10 mouse cellular contexts compared by ENCODE assay signal in the genomic region with DNA sequence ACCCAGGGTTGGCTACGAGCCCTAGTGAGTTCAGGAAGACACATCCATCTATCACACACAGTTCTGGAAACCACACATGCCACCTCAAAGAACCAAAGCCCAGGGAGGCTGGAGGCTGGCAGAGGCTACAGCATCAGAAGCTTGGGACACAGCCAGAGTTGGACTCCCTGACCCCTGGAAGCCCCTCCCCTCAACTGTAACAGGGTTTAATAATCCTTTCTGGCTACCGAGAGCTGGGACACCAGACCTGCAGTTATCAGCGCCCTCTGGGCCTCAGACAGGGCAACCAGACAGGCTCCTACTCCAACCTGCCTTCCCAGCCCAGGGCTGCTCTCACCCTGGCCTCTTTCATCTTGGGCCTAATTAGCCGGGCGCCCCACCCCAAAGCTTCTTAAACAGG. TPM values are rescaled to one million over a fixed set of nuclear protein-coding genes. Genes with fewer than 3 reads are reported as not detected.
A peak's percentile ranks its signal among the peaks of the same experiment; 100 is the strongest.
DNase-seq lines count a peak whose midpoint lies in the region; ATAC-seq and TF ChIP-seq lines count a peak whose summit lies in the region.
"Had no signal": no experiment of that assay in that cellular context is flagged by ENCODE, and none has a peak within 500 bp of the region (broad histone marks: within the 10 kb centered on the region; RNA-seq: fewer than 3 reads in every experiment).

No protein-coding gene starts in this region.

- intact Hi-C loops in left cerebral cortex, adult 2 months (cut with DNase I), result loop anchor here (5.0 kb wide), 1 partner anchor 104 kb away; the partner anchor contains the start of gene Fibp

- H3K4me1 ChIP-seq in hindbrain, embryonic 10.5 days (replicated peaks), result peaks cover 38% of the 10 kb centered on the region
- peaks cover 19% of the 10 kb centered on the region for H3K4me1 ChIP-seq in hindbrain, embryonic 12.5 days
- H3K4me1 ChIP-seq in kidney, adult 2 months (ENCODE audit: control insufficient read depth, insufficient read depth, low read length), result peaks cover 17% of the 10 kb centered on the region; the same call in 1 of the 2 replicates
- peaks cover 36% of the 10 kb centered on the region for H3K4me1 ChIP-seq in liver, embryonic 15.5 days (replicated peaks)
- peaks cover 14% of the 10 kb centered on the region for H3K4me1 ChIP-seq in midbrain, embryonic 14.5 days (ENCODE audit: control insufficient read depth, insufficient read depth, low read length)

- TF ChIP-seq CTCF in Patski (IDR thresholded peaks at IDR 0.05), result no peak
- TF ChIP-seq CTCF in kidney, adult 2 months (conservative IDR thresholded peaks at IDR 0.05; ENCODE audit: insufficient read depth, insufficient read length, low read depth, low read length), result no peak
- TF ChIP-seq CTCF in left cerebral cortex, adult 2 months (IDR thresholded peaks at IDR 0.05), result no peak

- no peak overlapping the region for H3K9ac ChIP-seq in hindbrain, embryonic 12.5 days
- H3K9ac ChIP-seq in liver, embryonic 15.5 days, result no peak overlapping the region
- H3K9ac ChIP-seq in midbrain, embryonic 14.5 days (replicated peaks; ENCODE audit: low read length), result no peak overlapping the region

- peaks cover 12% of the 10 kb centered on the region; the same call in 1 of the 2 replicates for H3K36me3 ChIP-seq in hindbrain, embryonic 10.5 days
- H3K36me3 ChIP-seq in hindbrain, embryonic 12.5 days, result peaks cover 7% of the 10 kb centered on the region
- no peaks in the 10 kb centered on the region; the same call in 1 of the 2 replicates for H3K36me3 ChIP-seq in kidney, adult 2 months (ENCODE audit: control insufficient read depth, insufficient read depth, low read length)
- H3K36me3 ChIP-seq in liver, embryonic 15.5 days (replicated peaks), result peaks cover 13% of the 10 kb centered on the region
- peaks cover 10% of the 10 kb centered on the region for H3K36me3 ChIP-seq in midbrain, embryonic 14.5 days (ENCODE audit: control insufficient read depth, insufficient read depth, low read length)

- no peaks in the 10 kb centered on the region for H3K9me3 ChIP-seq in hindbrain, embryonic 10.5 days
- H3K9me3 ChIP-seq in hindbrain, embryonic 12.5 days (replicated peaks), result no peaks in the 10 kb centered on the region
- H3K9me3 ChIP-seq in liver, embryonic 15.5 days (replicated peaks), result no peaks in the 10 kb centered on the region
- H3K9me3 ChIP-seq in midbrain, embryonic 14.5 days (ENCODE audit: control insufficient read depth, low read length), result no peaks in the 10 kb centered on the region

- H3K4me2 ChIP-seq in hindbrain, embryonic 12.5 days (replicated peaks), result no peak overlapping the region
- H3K4me2 ChIP-seq in liver, embryonic 15.5 days, result peak overlapping the region; percentile 98; the same call in 1 of the 2 replicates
- no peak overlapping the region for H3K4me2 ChIP-seq in midbrain, embryonic 14.5 days (ENCODE audit: low read length)

- POLR2A ChIA-PET in Patski (lab: Charles Lee), result interaction anchor here (1.1 kb wide), 1 partner anchor 36 kb away, joined by 3 read pairs; no protein-coding TSS in a partner anchor

- WGBS in hindbrain, embryonic 10.5 days, result 55% methylated on average over 5 of the region's 5 CpGs
- 55% methylated on average over 5 of the region's 5 CpGs for WGBS in hindbrain, embryonic 12.5 days
- 65% methylated on average over 5 of the region's 5 CpGs for WGBS in kidney, adult 2 months
- WGBS in liver, embryonic 15.5 days (ENCODE audit: insufficient replicate concordance), result 57% methylated on average over 5 of the region's 5 CpGs
- whole genome bisulfite sequencing in midbrain, embryonic 14.5 days, result 58% methylated on average over 5 of the region's 5 CpGs

- peaks cover 81% of the 10 kb centered on the region for H3K27me3 ChIP-seq in hindbrain, embryonic 10.5 days (ENCODE audit: insufficient read depth, poor library complexity, severe bottlenecking)
- peaks cover 63% of the 10 kb centered on the region for H3K27me3 ChIP-seq in hindbrain, embryonic 12.5 days
- H3K27me3 ChIP-seq in Patski, result no peaks in the 10 kb centered on the region
- H3K27me3 ChIP-seq in kidney, adult 2 months (replicated peaks; ENCODE audit: control insufficient read depth, insufficient read depth, low read length), result no peaks in the 10 kb centered on the region
- peaks cover 58% of the 10 kb centered on the region for H3K27me3 ChIP-seq in liver, embryonic 15.5 days
- H3K27me3 ChIP-seq in midbrain, embryonic 14.5 days (ENCODE audit: control insufficient read depth, insufficient read depth, low read length), result peaks cover 20% of the 10 kb centered on the region

- CTCF ChIA-PET in Patski (lab: Charles Lee), result interaction anchor here (1.2 to 15.0 kb wide), 4 partner anchors 10 to 56 kb away, joined by 3 to 157 read pairs (median 16); partner anchors contain the start of gene Snx32

- TF ChIP-seq POLR2A in kidney, adult 2 months (IDR thresholded peaks at IDR 0.05; ENCODE audit: low read depth, low read length), result no peak

- peak overlapping the region; percentile 23; the same call in 1 of the 2 replicates for H3K27ac ChIP-seq in hindbrain, embryonic 10.5 days
- H3K27ac ChIP-seq in hindbrain, embryonic 12.5 days, result no peak overlapping the region
- H3K27ac ChIP-seq in kidney, adult 2 months (ENCODE audit: insufficient read depth, low read depth, low read length), result peak overlapping the region; percentile 98; the same call in 1 of the 2 replicates
- H3K27ac ChIP-seq in liver, embryonic 15.5 days (replicated peaks), result no peak overlapping the region
- H3K27ac ChIP-seq in left cerebral cortex, adult 2 months, result no peak overlapping the region
- H3K27ac ChIP-seq in midbrain, embryonic 14.5 days (replicated peaks; ENCODE audit: low read depth, low read length), result no peak overlapping the region

- in situ Hi-C loops in Patski (cut with MboI; ENCODE audit: low pct_unique_long_range_greater_than_20kb), result no loop called here

- H3K4me3 ChIP-seq in hindbrain, embryonic 10.5 days, result no peak overlapping the region; the same call in 1 of the 2 replicates
- no peak overlapping the region for H3K4me3 ChIP-seq in hindbrain, embryonic 12.5 days
- no peak overlapping the region for H3K4me3 ChIP-seq in kidney, adult 2 months (ENCODE audit: insufficient read depth, low read depth, low read length)
- no peak overlapping the region for H3K4me3 ChIP-seq in liver, embryonic 15.5 days (replicated peaks)
- H3K4me3 ChIP-seq in left cerebral cortex, adult 2 months, result no peak overlapping the region
- no peak overlapping the region for H3K4me3 ChIP-seq in midbrain, embryonic 14.5 days (replicated peaks; ENCODE audit: low read depth, low read length)

- ATAC-seq in hindbrain, embryonic 12.5 days (ENCODE audit: low FRiP score), result no peak
- ATAC-seq in Patski, result no peak
- no peak for ATAC-seq in liver, embryonic 15.5 days (ENCODE audit: insufficient read depth)
- ATAC-seq in frontal cortex, adult (ENCODE audit: low TSS enrichment), result no peak
- no peak for ATAC-seq in midbrain, embryonic 14.5 days (ENCODE audit: low FRiP score, low TSS enrichment)

- no peak for DNase-seq in hindbrain, embryonic 10.5 days (ENCODE audit: low spot score)
- DNase-seq in Patski (ENCODE audit: low read depth, low spot score), result peak; percentile 46
- peak; percentile 89 for DNase-seq in kidney, adult 2 months
- no peak for DNase-seq in left cerebral cortex, adult 2 months (ENCODE audit: extremely low spot score in 1 of 2, low spot score in 2 of 2)
- DNase-seq in midbrain, embryonic 14.5 days, result no peak
- DNase-seq: layer of hippocampus, postnatal 36 days; retina, postnatal 1 day had no signal

RNA-seq across cellular contexts. Expression of gene Ap5b1, which starts 1.5 kb away (rescaled TPM):
- 1.6 and 2.6 TPM in 2 replicates for polyA plus RNA-seq in hindbrain, embryonic 10.5 days (2016; fragmentation: Nextera tagmentation; extraction: Ambion mirVana)
- polyA plus RNA-seq in hindbrain, embryonic 12.5 days (2016; fragmentation: Nextera tagmentation; extraction: Ambion mirVana), result 2.6 and 3.2 TPM in 2 replicates
- 8.3 TPM for polyA plus RNA-seq in Patski (2021)
- polyA plus RNA-seq in kidney, adult 2 months (2012; rRNA removed), result 10.2 and 13.3 TPM in 2 replicates
- polyA plus RNA-seq in liver, embryonic 15.5 days (2015; fragmentation: Nextera tagmentation; extraction: Ambion mirVana), result 3.6 and 4.0 TPM in 2 replicates
- total RNA-seq in left cerebral cortex, adult 2 months (2021), result 1 to 10 TPM; 5.4 to 6.0 TPM
- 1.6 and 2.8 TPM in 2 replicates for polyA plus RNA-seq in midbrain, embryonic 14.5 days (2014; fragmentation: Nextera tagmentation; extraction: Ambion mirVana)

RNA-seq across cellular contexts. Expression of gene Ovol1, which starts 5.9 kb away (rescaled TPM):
- 0.39 and 0.77 TPM in 2 replicates for polyA plus RNA-seq in hindbrain, embryonic 10.5 days (2016; fragmentation: Nextera tagmentation; extraction: Ambion mirVana)
- polyA plus RNA-seq in hindbrain, embryonic 12.5 days (2016; fragmentation: Nextera tagmentation; extraction: Ambion mirVana), result 0.18 and 0.19 TPM in 2 replicates
- 0.08 TPM for polyA plus RNA-seq in Patski (2021)
- polyA plus RNA-seq in kidney, adult 2 months (2012; rRNA removed), result 9.0 and 10.4 TPM in 2 replicates
- polyA plus RNA-seq in liver, embryonic 15.5 days (2015; fragmentation: Nextera tagmentation; extraction: Ambion mirVana), result 0.05 TPM in 1 of 2 replicates, not detected in the other
- not detected for total RNA-seq in left cerebral cortex, adult 2 months (2021)
- not detected in 2 replicates for polyA plus RNA-seq in midbrain, embryonic 14.5 days (2014; fragmentation: Nextera tagmentation; extraction: Ambion mirVana)
- total RNA-seq: layer of hippocampus, postnatal 36 days had no signal

RNA-seq across cellular contexts. Expression of gene Rnaseh2c, which starts 35.4 kb away (rescaled TPM):
- polyA plus RNA-seq in hindbrain, embryonic 10.5 days (2016; fragmentation: Nextera tagmentation; extraction: Ambion mirVana), result 177 and 187 TPM in 2 replicates
- 114 and 126 TPM in 2 replicates for polyA plus RNA-seq in hindbrain, embryonic 12.5 days (2016; fragmentation: Nextera tagmentation; extraction: Ambion mirVana)
- polyA plus RNA-seq in Patski (2021), result 79.1 TPM
- 55.1 and 62.3 TPM in 2 replicates for polyA plus RNA-seq in kidney, adult 2 months (2012; rRNA removed)
- 100 and 122 TPM in 2 replicates for polyA plus RNA-seq in liver, embryonic 15.5 days (2015; fragmentation: Nextera tagmentation; extraction: Ambion mirVana)
- 10 to 100 TPM; 77.7 to 82.4 TPM for total RNA-seq in left cerebral cortex, adult 2 months (2021)
- 46.8 and 58.8 TPM in 2 replicates for polyA plus RNA-seq in midbrain, embryonic 14.5 days (2014; fragmentation: Nextera tagmentation; extraction: Ambion mirVana)

RNA-seq across cellular contexts. Expression of gene Kat5, which starts 43.7 kb away (rescaled TPM):
- 58.9 and 69.2 TPM in 2 replicates for polyA plus RNA-seq in hindbrain, embryonic 10.5 days (2016; fragmentation: Nextera tagmentation; extraction: Ambion mirVana)
- 73.2 and 76.5 TPM in 2 replicates for polyA plus RNA-seq in hindbrain, embryonic 12.5 days (2016; fragmentation: Nextera tagmentation; extraction: Ambion mirVana)
- 56.5 TPM for polyA plus RNA-seq in Patski (2021)
- polyA plus RNA-seq in kidney, adult 2 months (2012; rRNA removed), result 60.3 and 67.4 TPM in 2 replicates
- 16.2 and 17.4 TPM in 2 replicates for polyA plus RNA-seq in liver, embryonic 15.5 days (2015; fragmentation: Nextera tagmentation; extraction: Ambion mirVana)
- total RNA-seq in left cerebral cortex, adult 2 months (2021), result 10 to 100 TPM; 94.3 to 99.2 TPM
- polyA plus RNA-seq in midbrain, embryonic 14.5 days (2014; fragmentation: Nextera tagmentation; extraction: Ambion mirVana), result 49.5 and 58.3 TPM in 2 replicates

RNA-seq across cellular contexts. Expression of gene Snx32, which starts 56.0 kb away (rescaled TPM):
- polyA plus RNA-seq in hindbrain, embryonic 10.5 days (2016; fragmentation: Nextera tagmentation; extraction: Ambion mirVana), result 8.9 and 18.7 TPM in 2 replicates
- polyA plus RNA-seq in hindbrain, embryonic 12.5 days (2016; fragmentation: Nextera tagmentation; extraction: Ambion mirVana), result 38.3 and 42.2 TPM in 2 replicates
- polyA plus RNA-seq in Patski (2021), result 30.0 TPM
- polyA plus RNA-seq in kidney, adult 2 months (2012; rRNA removed), result 14.7 and 16.3 TPM in 2 replicates
- polyA plus RNA-seq in liver, embryonic 15.5 days (2015; fragmentation: Nextera tagmentation; extraction: Ambion mirVana), result 6.8 and 7.0 TPM in 2 replicates
- 10 to 100 TPM; 81.5 to 89.0 TPM for total RNA-seq in left cerebral cortex, adult 2 months (2021)
- polyA plus RNA-seq in midbrain, embryonic 14.5 days (2014; fragmentation: Nextera tagmentation; extraction: Ambion mirVana), result 89.8 and 98.4 TPM in 2 replicates

Comparison
In these comparisons a context has a peak if more than half of its experiments do, and no peak if none do; other contexts are left out.
1. H3K27ac ChIP-seq: peak in hindbrain, embryonic 10.5 days (single experiment) and kidney, adult 2 months (single experiment); none in hindbrain, embryonic 12.5 days (single experiment), liver, embryonic 15.5 days (single experiment), left cerebral cortex, adult 2 months (single experiment) and midbrain, embryonic 14.5 days (single experiment).
2. DNase-seq: peak in Patski (single experiment) and kidney, adult 2 months (single experiment); none in hindbrain, embryonic 10.5 days (single experiment), left cerebral cortex, adult 2 months (0 of 2) and midbrain, embryonic 14.5 days (single experiment).